Mouse (Mus musculus) myocyte (in vitro differentiated cells): ENCODE measurements around the gene Ccdc57.

ENCODE experiments used
- CEBPB ChIP-seq: IDR thresholded peaks from 2 replicates; pipeline ENCODE4 v1.6.1; 2011; ENCODE audit warnings: mild to moderate bottlenecking, moderate library complexity; ENCODE audit not compliant: poor library complexity, insufficient read depth, severe bottlenecking
- E2F4 ChIP-seq: IDR thresholded peaks from one replicate; pipeline ENCODE4 v1.6.1; 2011; ENCODE audit warnings: mild to moderate bottlenecking, control low read depth, moderate library complexity; ENCODE audit not compliant: insufficient read depth
- MAX ChIP-seq: IDR thresholded peaks from one replicate; pipeline ENCODE4 v1.6.1; 2011; ENCODE audit warnings: low read depth, mild to moderate bottlenecking, control low read depth
- MYOD1 ChIP-seq, 3 experiments: IDR thresholded peaks; one replicate each; pipeline ENCODE4 v1.6.1; 2011; ENCODE audit warnings: control low read depth in 2 of 3, low read depth in 2 of 3, mild to moderate bottlenecking in 2 of 3, moderate library complexity in 1 of 3; ENCODE audit not compliant: insufficient read length in 2 of 3, control insufficient read depth in 1 of 3
- MYOG ChIP-seq, 3 experiments: IDR thresholded peaks; one replicate each; pipeline ENCODE4 v1.6.1; 2011; ENCODE audit warnings: control low read depth in 2 of 3, low read depth in 2 of 3, mild to moderate bottlenecking in 2 of 3; ENCODE audit not compliant: insufficient read length in 2 of 3, control insufficient read depth in 1 of 3, insufficient read depth in 1 of 3
- POLR2A ChIP-seq: IDR thresholded peaks from one replicate; pipeline ENCODE4 v1.6.1; 2011; ENCODE audit warnings: low read depth, mild to moderate bottlenecking, control low read depth, moderate library complexity; ENCODE audit not compliant: insufficient read length
- USF1 ChIP-seq: IDR thresholded peaks from one replicate; pipeline ENCODE4 v1.6.1; 2011; ENCODE audit warnings: low read depth, mild to moderate bottlenecking, control low read depth, moderate library complexity

GRCm38 (mm10) chr11:120901729-120902486 is 30.8 kb downstream of the Ccdc57 start:
- no peak for TF ChIP-seq POLR2A
- TF ChIP-seq MYOG (IDR thresholded peaks at IDR 0.05; ENCODE audit: control insufficient read depth in 1 of 3, insufficient read depth in 1 of 3, insufficient read length in 2 of 3, low read depth in 2 of 3): no peak
- no peak for TF ChIP-seq MYOD1 (IDR thresholded peaks at IDR 0.05; ENCODE audit: control insufficient read depth in 1 of 3, insufficient read length in 2 of 3, low read depth in 2 of 3)
- no peak for TF ChIP-seq USF1
- no peak for TF ChIP-seq CEBPB
- no peak for TF ChIP-seq MAX
- no peak for TF ChIP-seq E2F4
